Mouse (Mus musculus): ENCODE measurements at regions not wholly inside any gene's neighbourhood (a gene's known extent, or its start where the extent isn't known, plus 50 kb on each side); places are given as distances from the start of the nearest gene placed in this dataset.
"Not testable (repeated sequence)": the region's sequence is repeated elsewhere in the genome, so short reads cannot be mapped to it uniquely, and the experiment has no call there.

DNA sequence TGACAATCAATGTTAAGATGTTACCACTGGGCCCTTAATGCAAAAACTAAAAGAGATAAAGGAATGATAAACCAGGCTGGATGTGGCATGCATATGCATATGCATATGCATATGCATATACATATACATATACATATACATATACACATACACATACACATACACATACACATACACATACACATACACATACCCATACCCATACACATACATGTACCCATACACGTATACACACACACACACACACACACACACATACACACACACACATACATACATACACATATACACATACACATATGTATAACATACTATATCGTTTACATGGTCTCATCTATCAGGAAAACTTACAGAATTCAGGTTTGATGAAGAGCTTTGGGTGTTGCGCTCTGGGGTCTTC lies 78.5 kb upstream of the Frem2 start:
- WGBS: 92% methylated on average over 3 of the region's 3 CpGs
- not testable (repeated sequence) for DNase-seq (ENCODE audit: low spot score)

GRCm38 (mm10) chr3:53735147-53735546 lies 78.0 kb upstream of the Frem2 start:
- ATAC-seq (ENCODE audit: low FRiP score) (peak; percentile 59), DNase-seq (ENCODE audit: low spot score) (peak; percentile 59)
- Histone ChIP-seq H3K27me3 (ENCODE audit: control insufficient read depth, insufficient read depth, low read length) (no peaks in the 10 kb centered on the region), H3K27ac (ENCODE audit: low read depth, low read length) (no peak overlapping the region), H3K9me3 (ENCODE audit: control insufficient read depth, low read length) (no peaks in the 10 kb centered on the region), H3K4me1 (replicated peaks; ENCODE audit: control insufficient read depth, insufficient read depth, low read length) (no peaks in the 10 kb centered on the region), H3K36me3 (ENCODE audit: control insufficient read depth, insufficient read depth, low read length) (no peaks in the 10 kb centered on the region), H3K9ac (ENCODE audit: low read depth, low read length) (no peak overlapping the region), H3K4me2 (replicated peaks; ENCODE audit: low read depth, low read length) (no peak overlapping the region), H3K4me3 (ENCODE audit: low read depth, low read length) (no peak overlapping the region)
- 37% methylated on average over 5 of the region's 5 CpGs for WGBS

More for the DNA sequence above, 78.5 kb upstream of the Frem2 start:
- ATAC-seq (ENCODE audit: low FRiP score): peak; percentile 25; the same call in 1 of the 2 replicates
- H3K9me3 ChIP-seq (ENCODE audit: control insufficient read depth, low read length); H3K4me1 ChIP-seq (replicated peaks; ENCODE audit: control insufficient read depth, insufficient read depth, low read length); H3K27ac ChIP-seq (ENCODE audit: low read depth, low read length); H3K27me3 ChIP-seq (ENCODE audit: control insufficient read depth, insufficient read depth, low read length); H3K4me2 ChIP-seq (replicated peaks; ENCODE audit: low read depth, low read length); H3K4me3 ChIP-seq (ENCODE audit: low read depth, low read length); H3K9ac ChIP-seq (ENCODE audit: low read depth, low read length); H3K36me3 ChIP-seq (ENCODE audit: control insufficient read depth, insufficient read depth, low read length): not testable (repeated sequence)

DNA sequence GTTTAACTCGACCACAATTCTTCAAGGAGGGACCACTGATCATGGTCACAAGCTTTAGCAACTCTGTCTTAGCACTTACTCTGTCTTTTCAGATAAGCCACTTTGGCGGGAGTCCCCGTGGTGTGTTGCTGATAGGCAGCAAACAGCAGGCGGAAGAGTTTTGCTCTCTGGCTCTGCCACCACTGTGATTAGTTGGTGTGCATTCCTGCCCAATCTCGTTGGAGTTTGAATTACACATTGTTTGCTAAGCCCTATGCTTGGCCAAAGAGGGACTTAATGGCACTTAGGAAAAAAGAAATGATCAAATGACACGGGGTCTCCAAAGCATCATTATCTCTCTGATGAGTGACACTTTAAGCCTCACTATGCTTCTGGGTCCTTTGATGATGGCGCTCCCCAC lies 73.3 kb upstream of the Frem2 start:
- WGBS: 51% methylated on average over 7 of the region's 7 CpGs
- Histone ChIP-seq H3K27me3 (ENCODE audit: control insufficient read depth, insufficient read depth, low read length) (no peaks in the 10 kb centered on the region), H3K36me3 (ENCODE audit: control insufficient read depth, insufficient read depth, low read length) (no peaks in the 10 kb centered on the region), H3K27ac (ENCODE audit: low read depth, low read length) (no peak overlapping the region), H3K4me3 (ENCODE audit: low read depth, low read length) (no peak overlapping the region), H3K4me2 (replicated peaks; ENCODE audit: low read depth, low read length) (no peak overlapping the region), H3K9ac (ENCODE audit: low read depth, low read length) (no peak overlapping the region), H3K9me3 (ENCODE audit: control insufficient read depth, low read length) (no peaks in the 10 kb centered on the region), H3K4me1 (replicated peaks; ENCODE audit: control insufficient read depth, insufficient read depth, low read length) (no peaks in the 10 kb centered on the region)
- ATAC-seq (ENCODE audit: low FRiP score) (no peak), DNase-seq (ENCODE audit: low spot score) (no peak)

DNA sequence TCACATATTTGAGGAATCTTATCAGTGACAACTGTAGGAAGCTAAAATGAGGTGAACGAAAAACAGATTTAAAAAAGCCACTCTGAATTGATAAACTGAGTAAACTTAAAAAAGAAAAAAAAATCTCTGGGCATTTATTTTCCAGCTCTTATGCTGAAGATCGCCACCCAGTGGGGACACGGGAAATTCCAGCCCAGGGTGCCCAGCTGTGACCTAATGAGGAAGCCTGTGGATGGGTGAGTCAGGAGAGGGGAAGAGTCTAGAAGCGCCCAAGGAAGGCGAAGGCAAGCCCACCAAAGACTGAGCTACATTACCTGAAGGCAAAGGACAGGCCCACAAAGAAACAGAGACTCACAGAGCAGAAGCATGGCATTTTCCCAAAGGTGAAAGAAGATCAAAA lies 72.7 kb upstream of the Frem2 start:
- Histone ChIP-seq H3K27me3 (ENCODE audit: control insufficient read depth, insufficient read depth, low read length) (no peaks in the 10 kb centered on the region), H3K36me3 (ENCODE audit: control insufficient read depth, insufficient read depth, low read length) (no peaks in the 10 kb centered on the region), H3K4me1 (replicated peaks; ENCODE audit: control insufficient read depth, insufficient read depth, low read length) (no peaks in the 10 kb centered on the region), H3K4me3 (ENCODE audit: low read depth, low read length) (no peak overlapping the region), H3K4me2 (replicated peaks; ENCODE audit: low read depth, low read length) (no peak overlapping the region), H3K9ac (ENCODE audit: low read depth, low read length) (no peak overlapping the region), H3K9me3 (ENCODE audit: control insufficient read depth, low read length) (no peaks in the 10 kb centered on the region), H3K27ac (ENCODE audit: low read depth, low read length) (no peak overlapping the region)
- 42% methylated on average over 5 of the region's 5 CpGs for WGBS
- DNase-seq (ENCODE audit: low spot score) (peak; percentile 77), ATAC-seq (ENCODE audit: low FRiP score) (no peak)

DNA sequence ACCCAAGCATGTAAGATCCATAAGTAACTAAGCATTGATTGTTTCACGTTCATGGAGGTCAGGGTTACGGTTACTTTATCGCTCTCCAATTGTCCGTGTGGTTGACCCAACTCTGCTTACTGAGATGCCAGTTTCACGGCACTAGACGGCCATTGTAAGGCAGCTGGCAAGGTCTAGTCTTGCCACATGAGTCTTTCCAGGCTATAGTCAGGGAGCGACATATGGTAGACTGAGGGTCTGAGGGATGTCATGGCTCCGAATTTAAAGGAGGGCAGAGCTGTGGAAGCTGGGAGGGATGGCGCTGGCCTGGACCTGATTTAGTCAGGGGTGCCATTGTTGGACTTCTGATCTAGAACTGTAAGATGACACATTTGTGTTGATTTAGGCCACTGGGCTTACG lies 72.0 kb upstream of the Frem2 start:
- no peak for ATAC-seq (ENCODE audit: low FRiP score)
- Histone ChIP-seq H3K27me3 (ENCODE audit: control insufficient read depth, insufficient read depth, low read length) (no peaks in the 10 kb centered on the region), H3K4me3 (ENCODE audit: low read depth, low read length) (no peak overlapping the region), H3K4me1 (replicated peaks; ENCODE audit: control insufficient read depth, insufficient read depth, low read length) (no peaks in the 10 kb centered on the region), H3K9ac (ENCODE audit: low read depth, low read length) (no peak overlapping the region), H3K9me3 (ENCODE audit: control insufficient read depth, low read length) (no peaks in the 10 kb centered on the region), H3K36me3 (ENCODE audit: control insufficient read depth, insufficient read depth, low read length) (no peaks in the 10 kb centered on the region), H3K4me2 (replicated peaks; ENCODE audit: low read depth, low read length) (no peak overlapping the region), H3K27ac (ENCODE audit: low read depth, low read length) (no peak overlapping the region)
- 90% methylated on average over 10 of the region's 10 CpGs for WGBS
- DNase-seq (ENCODE audit: low spot score): no peak

GRCm38 (mm10) chr3:53727737-53728136 lies 70.6 kb upstream of the Frem2 start:
- Histone ChIP-seq H3K27ac (ENCODE audit: low read depth, low read length) (no peak overlapping the region), H3K4me3 (ENCODE audit: low read depth, low read length) (no peak overlapping the region), H3K9me3 (ENCODE audit: control insufficient read depth, low read length) (no peaks in the 10 kb centered on the region), H3K4me2 (replicated peaks; ENCODE audit: low read depth, low read length) (no peak overlapping the region), H3K27me3 (ENCODE audit: control insufficient read depth, insufficient read depth, low read length) (no peaks in the 10 kb centered on the region), H3K9ac (ENCODE audit: low read depth, low read length) (no peak overlapping the region), H3K4me1 (replicated peaks; ENCODE audit: control insufficient read depth, insufficient read depth, low read length) (no peaks in the 10 kb centered on the region), H3K36me3 (ENCODE audit: control insufficient read depth, insufficient read depth, low read length) (no peaks in the 10 kb centered on the region)
- WGBS: 85% methylated on average over 1 of the region's 1 CpGs
- ATAC-seq (ENCODE audit: low FRiP score) (no peak), DNase-seq (ENCODE audit: low spot score) (no peak)

- H3K9me3 ChIP-seq (ENCODE audit: control insufficient read depth, low read length): no peaks in the 10 kb centered on the region
- no peak overlapping the region for H3K4me2 ChIP-seq (replicated peaks; ENCODE audit: low read depth, low read length)
- H3K4me3 ChIP-seq (ENCODE audit: low read depth, low read length): no peak overlapping the region
- no peak overlapping the region for H3K9ac ChIP-seq (ENCODE audit: low read depth, low read length)
- 81% methylated on average over 3 of the region's 3 CpGs for WGBS
- no peaks in the 10 kb centered on the region for H3K4me1 ChIP-seq (replicated peaks; ENCODE audit: control insufficient read depth, insufficient read depth, low read length)
- no peaks in the 10 kb centered on the region for H3K27me3 ChIP-seq (ENCODE audit: control insufficient read depth, insufficient read depth, low read length)
- no peaks in the 10 kb centered on the region for H3K36me3 ChIP-seq (ENCODE audit: control insufficient read depth, insufficient read depth, low read length)
- DNase-seq (ENCODE audit: low spot score) (no peak), ATAC-seq (ENCODE audit: low FRiP score) (no peak)
- H3K27ac ChIP-seq (ENCODE audit: low read depth, low read length): no peak overlapping the region
Measured at GRCm38 (mm10) chr3:53707101-53707500, 49.9 kb upstream of the Frem2 start.

Data from hindbrain, embryonic 11.5 days (tissue).